Mouse (Mus musculus): Measurements from ENCODE around the gene Heatr5b.

DNA sequence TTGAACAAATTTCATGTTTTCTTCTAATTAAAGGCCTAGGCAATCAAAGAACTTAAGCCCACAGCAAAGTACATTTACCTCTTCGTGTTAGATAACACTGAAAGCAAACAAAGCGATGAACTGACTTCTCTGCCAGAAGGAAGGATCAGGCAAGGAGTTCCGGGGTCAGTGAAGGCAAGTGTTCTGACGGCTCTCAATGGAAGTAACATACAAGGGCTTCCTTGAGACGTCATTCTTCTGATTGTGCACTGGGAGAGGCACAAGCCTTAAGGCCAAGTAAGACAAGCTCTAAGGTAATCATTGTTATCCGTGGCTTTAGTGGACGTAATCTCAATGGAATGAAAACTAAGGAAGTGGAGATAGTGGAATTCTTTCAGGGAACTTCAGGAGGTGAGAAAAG, 64.2 kb downstream of the Heatr5b start:
- TF ChIP-seq CTCF (IDR thresholded peaks at IDR 0.05 in 2 of 3, conservative IDR thresholded peaks at IDR 0.05 in 1 of 3; ENCODE audit: control insufficient read depth in 1 of 3, insufficient read depth in 1 of 3, low read depth in 2 of 3, low read length in 3 of 3, poor library complexity in 1 of 3, severe bottlenecking in 1 of 3) = no peak
- TF ChIP-seq TBP (IDR thresholded peaks at IDR 0.05; ENCODE audit: low read depth, low read length) = no peak
- no peak for TF ChIP-seq JUND (IDR thresholded peaks at IDR 0.05; ENCODE audit: low read depth, low read length)
- no peak for TF ChIP-seq POLR2A (IDR thresholded peaks at IDR 0.05; ENCODE audit: control insufficient read depth in 1 of 2, insufficient read depth in 1 of 2, low read depth in 1 of 2, low read length in 2 of 2, poor library complexity in 1 of 2)

Data from MEL (cell line).